Mouse (Mus musculus) embryonic facial prominence, embryonic 11.5 days (tissue): ENCODE measurements at regions not wholly inside any gene's neighbourhood (a gene's known extent, or its start where the extent isn't known, plus 50 kb on each side); places are given as distances from the start of the nearest gene placed in this dataset.

Experiments used
- ATAC-seq: fragments of 200-750 bp; cut with Nextera tagmentation; replicated peaks from 2 replicates; pipeline ENCODE4 v1.8.0; 2017; ENCODE audit warnings: low read depth; ENCODE audit not compliant: insufficient number of reproducible peaks, low FRiP score, low TSS enrichment
- DNase-seq: peaks from one replicate; pipeline ENCODE4 v3.0.0-alpha.2; 2015; ENCODE audit warnings: low spot score
- H3K27ac ChIP-seq: fragments of 300-500 bp; sonication (generic); replicated peaks from 2 replicates; pipeline ENCODE4 v1.5.1; 2014; ENCODE audit warnings: mild to moderate bottlenecking, low read depth, low read length, control low read depth
- H3K27me3 ChIP-seq: fragments of 300-500 bp; sonication (generic); 2 replicates; pipeline ENCODE4 v1.6.1; 2014; ENCODE audit warnings: mild to moderate bottlenecking, low read length, moderate library complexity, mixed read lengths; ENCODE audit not compliant: control insufficient read depth, insufficient read depth
- H3K36me3 ChIP-seq: fragments of 300-500 bp; sonication (generic); replicated peaks from 2 replicates; pipeline ENCODE4 v1.6.1; 2014; ENCODE audit warnings: low read depth, mild to moderate bottlenecking, low read length, moderate library complexity, mixed read lengths; ENCODE audit not compliant: control insufficient read depth, insufficient read depth
- H3K4me1 ChIP-seq: fragments of 300-500 bp; sonication (generic); 2 replicates; pipeline ENCODE4 v1.6.1; 2014; ENCODE audit warnings: low read length, mixed read lengths; ENCODE audit not compliant: control insufficient read depth, insufficient read depth
- H3K4me2 ChIP-seq: fragments of 300-500 bp; sonication (generic); 2 replicates; pipeline ENCODE4 v1.6.1; 2014; ENCODE audit warnings: low read depth, mild to moderate bottlenecking, control low read depth, low read length, moderate library complexity
- H3K4me3 ChIP-seq: fragments of 300-500 bp; sonication (generic); 2 replicates; pipeline ENCODE4 v1.5.1; 2014; ENCODE audit warnings: low read depth, low read length, control low read depth
- H3K9ac ChIP-seq: fragments of 300-500 bp; sonication (generic); replicated peaks from 2 replicates; pipeline ENCODE4 v1.6.1; 2014; ENCODE audit warnings: mild to moderate bottlenecking, control low read depth, low read length
- H3K9me3 ChIP-seq: fragments of 300-500 bp; sonication (generic); replicated peaks from 2 replicates; pipeline ENCODE4 v1.6.1; 2016; ENCODE audit warnings: mild to moderate bottlenecking, low read length, inconsistent platforms, mixed read lengths; ENCODE audit not compliant: control insufficient read depth
- WGBS: fragments of 180-500 bp; shearing (Covaris S2); extraction: QIAGEN DNeasy Blood & Tissue Kit; methylation state at CpG from one replicate; pipeline ENCODE4 v1.1.7; 2014; 5-methylcytosine and 5-hydroxymethylcytosine counted together

GRCm38 (mm10) chr9:101590310-101590709 is 271.3 kb upstream of the 9630041A04Rik start:
- Histone ChIP-seq H3K9ac (no peak overlapping the region), H3K4me3 (no peak overlapping the region), H3K36me3 (no peaks in the 10 kb centered on the region), H3K4me1 (no peaks in the 10 kb centered on the region), H3K27me3 (no peaks in the 10 kb centered on the region), H3K9me3 (no peaks in the 10 kb centered on the region), H3K4me2 (no peak overlapping the region), H3K27ac (no peak overlapping the region)
- 88% methylated on average over 3 of the region's 3 CpGs for WGBS
- ATAC-seq (no peak), DNase-seq (no peak)

- H3K4me1 ChIP-seq: no peaks in the 10 kb centered on the region
- H3K27ac ChIP-seq: no peak overlapping the region
- H3K9me3 ChIP-seq: no peaks in the 10 kb centered on the region
- H3K27me3 ChIP-seq: no peaks in the 10 kb centered on the region
- 84% methylated on average over 4 of the region's 4 CpGs for WGBS
- H3K36me3 ChIP-seq: no peaks in the 10 kb centered on the region
- H3K4me3 ChIP-seq: no peak overlapping the region
- H3K9ac ChIP-seq: no peak overlapping the region
- DNase-seq (no peak), ATAC-seq (no peak)
- H3K4me2 ChIP-seq: no peak overlapping the region
Measured at GRCm38 (mm10) chr9:101581064-101581463, 280.6 kb upstream of the 9630041A04Rik start.

- Histone ChIP-seq H3K4me1 (no peaks in the 10 kb centered on the region; the same call in 1 of the 2 replicates), H3K9me3 (no peaks in the 10 kb centered on the region), H3K27ac (no peak overlapping the region), H3K4me3 (no peak overlapping the region), H3K9ac (no peak overlapping the region), H3K36me3 (no peaks in the 10 kb centered on the region), H3K4me2 (no peak overlapping the region), H3K27me3 (no peaks in the 10 kb centered on the region)
- DNase-seq (peak; percentile 47), ATAC-seq (no peak; the same call in 1 of the 2 replicates)
- WGBS: 3% methylated on average over 4 of the region's 4 CpGs
Measured at GRCm38 (mm10) chr9:101570714-101571113, 290.9 kb upstream of the 9630041A04Rik start.

GRCm38 (mm10) chr9:101563196-101563595 is 298.4 kb upstream of the 9630041A04Rik start:
- 48% methylated on average over 9 of the region's 9 CpGs for WGBS

GRCm38 (mm10) chr9:101559366-101559765 is 302.3 kb upstream of the 9630041A04Rik start:
- Histone ChIP-seq H3K4me3 (no peak overlapping the region), H3K9ac (no peak overlapping the region), H3K4me1 (no peaks in the 10 kb centered on the region), H3K4me2 (no peak overlapping the region), H3K36me3 (no peaks in the 10 kb centered on the region), H3K27me3 (no peaks in the 10 kb centered on the region), H3K9me3 (no peaks in the 10 kb centered on the region), H3K27ac (no peak overlapping the region)
- DNase-seq (no peak), ATAC-seq (no peak)
- 81% methylated on average over 11 of the region's 11 CpGs for WGBS

More at GRCm38 (mm10) chr9:101563196-101563595, 298.4 kb upstream of the 9630041A04Rik start:
- Histone ChIP-seq H3K4me1 (no peaks in the 10 kb centered on the region), H3K4me2 (no peak overlapping the region), H3K36me3 (no peaks in the 10 kb centered on the region), H3K27me3 (no peaks in the 10 kb centered on the region), H3K9ac (no peak overlapping the region), H3K4me3 (no peak overlapping the region), H3K9me3 (no peaks in the 10 kb centered on the region), H3K27ac (no peak overlapping the region)
- ATAC-seq (no peak), DNase-seq (peak; percentile 13)

GRCm38 (mm10) chr9:101555011-101555673 is 303.5 kb upstream of the Ppp2r3a start:
- DNase-seq: peak; percentile 58

GRCm38 (mm10) chr9:101552789-101553188 is 301.2 kb upstream of the Ppp2r3a start:
- H3K27me3 ChIP-seq: no peaks in the 10 kb centered on the region
- H3K27ac ChIP-seq: no peak overlapping the region
- DNase-seq (no peak), ATAC-seq (no peak)
- no peaks in the 10 kb centered on the region for H3K9me3 ChIP-seq
- H3K4me1 ChIP-seq: no peaks in the 10 kb centered on the region
- no peaks in the 10 kb centered on the region for H3K36me3 ChIP-seq
- no peak overlapping the region for H3K4me3 ChIP-seq
- 88% methylated on average over 6 of the region's 6 CpGs for WGBS
- no peak overlapping the region for H3K4me2 ChIP-seq
- no peak overlapping the region for H3K9ac ChIP-seq

More at GRCm38 (mm10) chr9:101555011-101555673, 303.5 kb upstream of the Ppp2r3a start:
- no peak overlapping the region for H3K27ac ChIP-seq
- H3K36me3 ChIP-seq: no peaks in the 10 kb centered on the region
- no peak overlapping the region for H3K4me2 ChIP-seq
- no peaks in the 10 kb centered on the region for H3K9me3 ChIP-seq
- no peak for ATAC-seq
- 47% methylated on average over 5 of the region's 5 CpGs for WGBS
- H3K4me3 ChIP-seq: no peak overlapping the region
- H3K27me3 ChIP-seq: no peaks in the 10 kb centered on the region
- no peaks in the 10 kb centered on the region for H3K4me1 ChIP-seq
- no peak overlapping the region for H3K9ac ChIP-seq

- WGBS: 62% methylated on average over 3 of the region's 3 CpGs
- Histone ChIP-seq H3K4me3 (no peak overlapping the region), H3K4me2 (no peak overlapping the region), H3K27ac (no peak overlapping the region), H3K9ac (no peak overlapping the region), H3K9me3 (no peaks in the 10 kb centered on the region), H3K36me3 (no peaks in the 10 kb centered on the region), H3K27me3 (no peaks in the 10 kb centered on the region), H3K4me1 (no peaks in the 10 kb centered on the region)
- DNase-seq (no peak), ATAC-seq (no peak)
Measured at GRCm38 (mm10) chr9:101551256-101551655, 299.7 kb upstream of the Ppp2r3a start.
